30 mouse cellular contexts compared by ENCODE assay signal in genomic region chr9:61392338-61392620, GRCm38 (mm10). TPM values are rescaled to one million over a fixed set of nuclear protein-coding genes. Genes with fewer than 3 reads are reported as not detected.
DNase-seq lines count a peak whose midpoint lies in the region; ATAC-seq and TF ChIP-seq lines count a peak whose summit lies in the region.
"Had no signal": no experiment of that assay in that cellular context is flagged by ENCODE, and none has a peak within 500 bp of the region (broad histone marks: within the 10 kb centered on the region; RNA-seq: fewer than 3 reads in every experiment).

No protein-coding gene starts in this region.

- TF ChIP-seq POLR2A in kidney, adult 2 months (IDR thresholded peaks at IDR 0.05; ENCODE audit: low read depth, low read length), result no peak

- no peak overlapping the region for H3K27ac ChIP-seq in kidney, adult 2 months (ENCODE audit: insufficient read depth, low read depth, low read length)
- H3K27ac ChIP-seq in midbrain, embryonic 14.5 days (replicated peaks; ENCODE audit: low read depth, low read length), result no peak overlapping the region
- no peak overlapping the region for H3K27ac ChIP-seq in midbrain, embryonic 15.5 days
- H3K27ac ChIP-seq in intestine, embryonic 16.5 days (ENCODE audit: low read length), result peak overlapping the region; percentile 79
- H3K27ac ChIP-seq: embryonic facial prominence, embryonic 10.5 days; embryonic facial prominence, embryonic 15.5 days; forebrain, embryonic 15.5 days; gastrocnemius, adult 2 months; heart, adult 2 months; hindbrain, postnatal 0 days; limb, embryonic 10.5 days; limb, embryonic 15.5 days; liver, embryonic 14.5 days; neural tube, embryonic 12.5 days had no signal

- 61% methylated on average over 6 of the region's 6 CpGs for WGBS in kidney, adult 2 months
- whole genome bisulfite sequencing in midbrain, embryonic 14.5 days, result 25% methylated on average over 6 of the region's 6 CpGs
- 38% methylated on average over 6 of the region's 6 CpGs for WGBS in midbrain, embryonic 15.5 days
- 65% methylated on average over 6 of the region's 6 CpGs for WGBS in intestine, embryonic 16.5 days

- DNase-seq in kidney, adult 2 months, result peak; percentile 72
- no peak for DNase-seq in kidney, adult 8-10 months
- no peak for DNase-seq in midbrain, embryonic 14.5 days
- no peak for DNase-seq in left cerebral cortex, postnatal 36 days (ENCODE audit: low spot score in 2 of 2)
- no peak for DNase-seq in embryo, embryonic 9.5 days (ENCODE audit: extremely low spot score)
- DNase-seq: adrenal gland, postnatal 25 days; B cell, adult 2 months; cerebellum, adult 2 months; cerebellum, postnatal 14 days; gastrocnemius, adult 2 months; heart, adult 2 months; heart, postnatal 4 days; kidney, adult 11 months; kidney, postnatal 10 days; layer of hippocampus, postnatal 36 days; lung, embryonic 14.5 days; lung, postnatal 14 days; right cerebral cortex, postnatal 14 days; thymus, postnatal 4 days had no signal

- intact Hi-C loops in left cerebral cortex, postnatal 36 days (cut with DNase I), result no loop called here

- peaks cover 47% of the 10 kb centered on the region for H3K4me1 ChIP-seq in kidney, adult 2 months (ENCODE audit: control insufficient read depth, insufficient read depth, low read length)
- peaks cover 65% of the 10 kb centered on the region for H3K4me1 ChIP-seq in midbrain, embryonic 14.5 days (ENCODE audit: control insufficient read depth, insufficient read depth, low read length)
- peaks cover 70% of the 10 kb centered on the region for H3K4me1 ChIP-seq in midbrain, embryonic 15.5 days
- H3K4me1 ChIP-seq in intestine, embryonic 16.5 days (ENCODE audit: control insufficient read depth, insufficient read depth, low read length), result peaks cover 53% of the 10 kb centered on the region

- no peak overlapping the region for H3K9ac ChIP-seq in midbrain, embryonic 14.5 days (replicated peaks; ENCODE audit: low read length)
- no peak overlapping the region for H3K9ac ChIP-seq in midbrain, embryonic 15.5 days
- H3K9ac ChIP-seq in intestine, embryonic 16.5 days (ENCODE audit: low read depth, low read length), result no peak overlapping the region
- H3K9ac ChIP-seq: embryonic facial prominence, embryonic 15.5 days; forebrain, embryonic 15.5 days; heart, embryonic 12.5 days; limb, embryonic 15.5 days; liver, embryonic 14.5 days; lung, embryonic 14.5 days; neural tube, embryonic 12.5 days had no signal

- no peak overlapping the region for H3K4me3 ChIP-seq in kidney, adult 2 months (ENCODE audit: insufficient read depth, low read depth, low read length)
- no peak overlapping the region for H3K4me3 ChIP-seq in midbrain, embryonic 14.5 days (replicated peaks; ENCODE audit: low read depth, low read length)
- H3K4me3 ChIP-seq in midbrain, embryonic 15.5 days, result no peak overlapping the region
- no peak overlapping the region for H3K4me3 ChIP-seq in intestine, embryonic 16.5 days (ENCODE audit: low read length)
- H3K4me3 ChIP-seq: embryonic facial prominence, embryonic 10.5 days; embryonic facial prominence, embryonic 15.5 days; forebrain, embryonic 15.5 days; gastrocnemius, adult 2 months; heart, adult 2 months; heart, embryonic 12.5 days; limb, embryonic 10.5 days; limb, embryonic 15.5 days; neural tube, embryonic 12.5 days had no signal

- 0 out of 2 replicates have a peak overlapping the region, but pooled peaks have one; percentile 10 for H3K4me2 ChIP-seq in midbrain, embryonic 14.5 days (ENCODE audit: low read length)
- H3K4me2 ChIP-seq in midbrain, embryonic 15.5 days, result no peak overlapping the region
- H3K4me2 ChIP-seq in intestine, embryonic 16.5 days (ENCODE audit: low read depth, low read length), result no peak overlapping the region
- H3K4me2 ChIP-seq: embryonic facial prominence, embryonic 15.5 days; forebrain, embryonic 15.5 days; heart, embryonic 12.5 days; limb, embryonic 15.5 days; lung, embryonic 14.5 days; neural tube, embryonic 12.5 days had no signal

- H3K36me3 ChIP-seq in kidney, adult 2 months (ENCODE audit: control insufficient read depth, insufficient read depth, low read length), result peaks cover 5% of the 10 kb centered on the region; the same call in 1 of the 2 replicates
- peaks cover 67% of the 10 kb centered on the region for H3K36me3 ChIP-seq in midbrain, embryonic 14.5 days (ENCODE audit: control insufficient read depth, insufficient read depth, low read length)
- H3K36me3 ChIP-seq in midbrain, embryonic 15.5 days (replicated peaks), result peaks cover 13% of the 10 kb centered on the region; the same call in 1 of the 2 replicates
- H3K36me3 ChIP-seq in intestine, embryonic 16.5 days (ENCODE audit: control insufficient read depth, insufficient read depth, low read length), result peaks cover 26% of the 10 kb centered on the region

- H3K9me3 ChIP-seq in midbrain, embryonic 14.5 days (ENCODE audit: control insufficient read depth, low read length), result no peaks in the 10 kb centered on the region
- no peaks in the 10 kb centered on the region for H3K9me3 ChIP-seq in midbrain, embryonic 15.5 days
- H3K9me3 ChIP-seq in intestine, embryonic 16.5 days (ENCODE audit: control insufficient read depth, low read length), result no peaks in the 10 kb centered on the region
- H3K9me3 ChIP-seq: embryonic facial prominence, embryonic 10.5 days; embryonic facial prominence, embryonic 15.5 days; forebrain, embryonic 15.5 days; heart, embryonic 12.5 days; limb, embryonic 10.5 days; limb, embryonic 15.5 days; neural tube, embryonic 12.5 days had no signal

- no peak for TF ChIP-seq CTCF in kidney, adult 2 months (conservative IDR thresholded peaks at IDR 0.05; ENCODE audit: insufficient read depth, insufficient read length, low read depth, low read length)

- H3K27me3 ChIP-seq in kidney, adult 2 months (replicated peaks; ENCODE audit: control insufficient read depth, insufficient read depth, low read length), result no peaks in the 10 kb centered on the region
- peaks cover 3% of the 10 kb centered on the region; the same call in 1 of the 2 replicates for H3K27me3 ChIP-seq in midbrain, embryonic 14.5 days (ENCODE audit: control insufficient read depth, insufficient read depth, low read length)
- H3K27me3 ChIP-seq in midbrain, embryonic 15.5 days (replicated peaks), result no peaks in the 10 kb centered on the region
- H3K27me3 ChIP-seq in intestine, embryonic 16.5 days (replicated peaks; ENCODE audit: control insufficient read depth, insufficient read depth, low read length), result no peaks in the 10 kb centered on the region
- H3K27me3 ChIP-seq: embryonic facial prominence, embryonic 15.5 days; forebrain, embryonic 15.5 days; limb, embryonic 15.5 days; neural tube, embryonic 12.5 days had no signal

- ATAC-seq in midbrain, embryonic 14.5 days (ENCODE audit: low FRiP score, low TSS enrichment), result no peak
- ATAC-seq in midbrain, embryonic 15.5 days (replicated peaks), result no peak
- ATAC-seq in intestine, embryonic 16.5 days, result peak; percentile 74
- ATAC-seq: forebrain, embryonic 15.5 days; hindbrain, postnatal 0 days had no signal

RNA-seq across cellular contexts. Expression of gene Tle3, which starts 20.1 kb away (rescaled TPM):
- 47.2 and 50.9 TPM in 2 replicates for polyA plus RNA-seq in kidney, adult 2 months (2012; rRNA removed)
- polyA plus RNA-seq in midbrain, embryonic 14.5 days (2014; fragmentation: Nextera tagmentation; extraction: Ambion mirVana), result 36.4 and 43.8 TPM in 2 replicates
- 34.9 and 39.1 TPM in 2 replicates for polyA plus RNA-seq in midbrain, embryonic 15.5 days (2015; fragmentation: Nextera tagmentation; extraction: Ambion mirVana)
- polyA plus RNA-seq in intestine, embryonic 16.5 days (2015; fragmentation: Nextera tagmentation; extraction: Ambion mirVana), result 15.9 and 18.8 TPM in 2 replicates
- 10 to 100 TPM; 57.6 to 67.1 TPM for total RNA-seq in left cerebral cortex, postnatal 36 days (2021)
